Mouse (Mus musculus) monocyte, adult 5-6 weeks (primary cell): ENCODE results near the gene Gm45753. TPM values are rescaled to one million over a fixed set of nuclear protein-coding genes. Genes with fewer than 3 reads are reported as not detected.

ENCODE experiments used
- ATAC-seq: fragments of 153-309, 156-312 bp; replicated peaks from 2 replicates; pipeline ENCODE4 v1.8.0; 2017; ENCODE audit warnings: mild to moderate bottlenecking; ENCODE audit not compliant: low TSS enrichment, insufficient number of reproducible peaks, severe bottlenecking, poor library complexity, low FRiP score
- total RNA-seq: library from RNA; stranded (forward); fragments of 200-1000, 200-491, 200-594 nt; gene quantifications from 3 replicates; pipeline ENCODE4 v1.2.3, GENCODE M21; 2017

Gene Gm45753
- total RNA-seq, 1 experiment from 2014 or later, result not detected

GRCm38 (mm10) chr8:45291790-45292189 is 16.5 kb downstream of the Gm45753 start:
- no peak for ATAC-seq

DNA sequence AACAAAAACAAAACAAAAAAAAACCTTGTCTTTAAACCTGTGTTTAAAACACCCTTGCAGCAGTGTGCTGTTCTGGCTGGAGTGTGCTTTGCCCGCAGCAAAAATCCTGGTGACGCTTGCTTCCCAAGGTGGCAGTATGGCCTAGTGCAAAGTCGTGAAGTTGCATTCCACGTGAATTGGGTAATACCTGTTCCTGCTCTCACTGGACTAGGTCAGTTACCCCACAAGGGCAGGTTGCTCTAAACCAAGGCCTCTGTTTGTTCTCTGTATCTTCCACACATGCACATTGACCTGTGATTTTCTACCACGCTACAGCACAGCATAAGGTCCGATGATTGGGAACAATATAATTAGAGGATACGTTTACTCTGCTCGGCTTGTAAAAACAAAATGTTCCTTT is 26.6 kb downstream of the Gm45753 start:
- no peak for ATAC-seq

- ATAC-seq, result no peak
Observed at GRCm38 (mm10) chr8:45277453-45277852, 30.8 kb downstream of the Gm45753 start.

- ATAC-seq, result no peak
Observed at GRCm38 (mm10) chr8:45274317-45274716, 33.9 kb downstream of the Gm45753 start.

DNA sequence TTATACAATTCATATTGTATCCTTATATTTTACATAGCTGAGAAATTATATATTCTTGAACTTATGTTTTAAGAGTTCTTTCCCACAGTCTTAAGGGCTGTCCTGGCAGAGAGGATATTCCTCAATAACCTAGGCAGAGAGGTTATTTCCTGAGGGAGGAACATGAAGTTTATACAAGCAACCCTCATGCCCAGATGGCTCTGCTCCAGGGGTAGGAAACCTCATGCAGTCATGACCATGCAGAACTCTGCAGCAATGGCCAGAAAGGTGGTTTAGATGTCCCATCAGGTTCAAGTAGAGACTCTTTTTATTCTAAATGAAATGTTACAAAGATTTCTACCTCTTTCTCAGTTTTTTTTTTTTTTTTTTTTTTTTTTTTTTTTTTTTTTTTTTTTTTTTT is 39.2 kb downstream of the Gm45753 start:
- ATAC-seq, result no peak

DNA sequence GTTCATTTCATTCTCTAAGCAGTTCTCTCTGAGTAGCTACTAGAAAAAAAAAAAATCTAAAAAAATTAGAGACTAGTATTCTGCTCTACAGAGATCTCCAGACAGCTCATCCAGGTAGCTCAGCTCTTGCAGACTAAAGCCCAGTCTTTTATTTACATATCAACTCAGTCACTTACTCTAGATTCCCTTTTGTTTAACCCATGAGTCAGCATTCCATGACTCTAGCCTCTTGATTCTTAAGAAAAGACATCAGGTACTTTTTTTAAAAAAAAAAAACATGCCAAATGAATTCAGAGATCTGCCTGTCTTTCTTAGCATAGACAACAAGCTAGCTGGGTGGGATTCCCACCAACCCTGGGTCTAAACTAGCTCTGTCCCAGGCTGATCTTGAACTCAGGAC is 39.8 kb downstream of the Gm45753 start:
- no peak for ATAC-seq

GRCm38 (mm10) chr8:45267611-45268391 is 40.5 kb downstream of the Gm45753 start:
- ATAC-seq, result no peak

DNA sequence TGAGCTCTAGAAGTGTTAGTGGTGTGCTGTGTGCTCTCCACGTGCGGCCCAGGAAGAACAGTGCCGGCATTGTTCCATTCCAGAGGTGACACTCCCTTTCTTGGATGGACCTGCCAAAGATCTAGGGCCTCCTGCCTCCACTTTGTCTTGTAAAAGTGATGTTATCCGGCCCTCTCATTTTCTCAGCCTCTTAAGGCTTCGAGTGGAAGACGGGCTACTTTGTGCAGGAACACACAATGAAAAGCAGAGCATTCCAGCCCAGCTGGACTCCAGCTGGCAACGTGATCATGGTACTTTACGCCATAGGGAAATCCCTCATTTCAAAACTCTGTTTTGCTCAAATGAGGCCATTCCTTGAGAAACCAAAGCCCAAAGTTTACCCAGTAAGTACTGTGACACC is 41.3 kb downstream of the Gm45753 start:
- no peak for ATAC-seq

GRCm38 (mm10) chr8:45264918-45265317 is 43.3 kb downstream of the Gm45753 start:
- ATAC-seq, result no peak

GRCm38 (mm10) chr8:45262851-45263250 is 45.4 kb downstream of the Gm45753 start:
- ATAC-seq, result no peak

- ATAC-seq, result no peak
Observed at GRCm38 (mm10) chr8:45261920-45262319, 46.3 kb downstream of the Gm45753 start, which contains the start of gene F11. Gene F11, minus strand, starts transcription at chr8:45262031.

DNA sequence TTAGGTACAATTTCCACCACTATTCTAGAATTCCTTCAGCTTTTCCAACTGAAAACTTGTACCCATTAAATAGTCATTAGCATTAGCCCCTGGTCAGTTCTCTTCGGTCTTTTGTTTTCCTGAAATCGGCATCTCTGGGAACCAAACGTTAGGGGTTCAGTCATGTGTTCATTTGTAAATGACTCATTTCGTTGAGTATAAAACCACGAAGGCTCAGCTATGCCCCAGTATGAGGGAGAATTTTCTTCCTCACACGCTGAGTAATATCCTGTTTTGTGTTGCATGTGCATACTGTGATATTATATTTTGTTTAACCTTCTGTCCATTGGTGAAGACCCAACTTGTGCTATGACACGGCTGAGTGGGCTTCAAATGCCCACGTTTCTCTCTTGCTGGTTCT is 49.8 kb downstream of the Gm45753 start:
- no peak for ATAC-seq

GRCm38 (mm10) chr8:45255040-45255439 is 53.2 kb downstream of the Gm45753 start:
- no peak for ATAC-seq

GRCm38 (mm10) chr8:45254194-45254842 is 53.9 kb downstream of the Gm45753 start:
- no peak for ATAC-seq

- no peak for ATAC-seq
Observed at GRCm38 (mm10) chr8:45253586-45253985, 54.7 kb downstream of the Gm45753 start.

GRCm38 (mm10) chr8:45253111-45253510 is 55.2 kb downstream of the Gm45753 start:
- ATAC-seq, result no peak

GRCm38 (mm10) chr8:45246307-45246706 is 62.0 kb downstream of the Gm45753 start:
- ATAC-seq, result no peak

DNA sequence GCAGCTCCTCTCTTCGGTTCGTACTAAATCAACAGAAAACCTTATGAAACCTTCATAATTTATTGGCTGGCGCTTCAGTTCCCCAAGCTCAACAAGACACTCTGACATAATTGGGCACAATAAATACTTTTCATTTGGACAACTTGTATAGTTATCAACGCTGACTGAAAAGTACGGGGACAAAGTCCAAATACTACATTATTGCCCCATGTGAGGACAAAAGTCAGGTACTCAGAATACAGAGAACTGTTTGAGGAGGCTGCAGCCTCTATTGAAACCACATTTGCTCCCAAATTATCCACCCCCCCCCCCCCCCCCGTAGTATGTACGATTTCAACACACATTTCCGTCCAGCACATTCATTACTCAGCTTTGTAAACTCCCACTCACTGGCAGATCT is 68.9 kb downstream of the Gm45753 start:
- ATAC-seq, result no peak

- ATAC-seq, result no peak
Observed at GRCm38 (mm10) chr8:45238282-45238681, 70.0 kb downstream of the Gm45753 start.
